Mouse (Mus musculus): Measurements from ENCODE around the gene Atf4. TPM values are rescaled to one million over a fixed set of nuclear protein-coding genes. Genes with fewer than 3 reads are reported as not detected.

The Atf4 gene
- polyA plus RNA-seq, 1 experiment from 2014 or later = 116 TPM

GRCm38 (mm10) chr15:80225208-80225607 is 29.8 kb upstream of the Atf4 start:
- Histone ChIP-seq H3K9ac (no peak overlapping the region), H3K9me3 (no peaks in the 10 kb centered on the region), H3K27ac (replicated peaks) (no peak overlapping the region), H3K36me3 (no peaks in the 10 kb centered on the region), H3K4me2 (no peak overlapping the region), H3K27me3 (no peaks in the 10 kb centered on the region), H3K4me3 (no peak overlapping the region), H3K4me1 (replicated peaks) (no peaks in the 10 kb centered on the region)
- ATAC-seq (ENCODE audit: low FRiP score, low read depth) = no peak
- whole genome bisulfite sequencing = 28% methylated on average over 9 of the region's 9 CpGs

GRCm38 (mm10) chr15:80225796-80226195 is 29.2 kb upstream of the Atf4 start:
- H3K27me3 ChIP-seq = no peaks in the 10 kb centered on the region
- H3K4me1 ChIP-seq (replicated peaks) = no peaks in the 10 kb centered on the region
- no peak overlapping the region for H3K27ac ChIP-seq (replicated peaks)
- no peak overlapping the region for H3K4me2 ChIP-seq
- WGBS = 45% methylated on average over 2 of the region's 2 CpGs
- no peak overlapping the region for H3K4me3 ChIP-seq
- ATAC-seq (ENCODE audit: low FRiP score, low read depth) = no peak
- no peaks in the 10 kb centered on the region for H3K36me3 ChIP-seq
- no peak overlapping the region for H3K9ac ChIP-seq
- no peaks in the 10 kb centered on the region for H3K9me3 ChIP-seq

- no peak overlapping the region for H3K27ac ChIP-seq (replicated peaks)
- no peak overlapping the region for H3K9ac ChIP-seq
- H3K9me3 ChIP-seq = no peaks in the 10 kb centered on the region
- peaks cover 2% of the 10 kb centered on the region for H3K4me1 ChIP-seq (replicated peaks)
- no peak overlapping the region for H3K4me3 ChIP-seq
- ATAC-seq (ENCODE audit: low FRiP score, low read depth) = no peak
- no peaks in the 10 kb centered on the region for H3K27me3 ChIP-seq
- H3K36me3 ChIP-seq = no peaks in the 10 kb centered on the region
- no peak overlapping the region for H3K4me2 ChIP-seq
- WGBS = 53% methylated on average over 17 of the region's 17 CpGs
These were observed 26.7 kb upstream of the Atf4 start for GRCm38 (mm10) chr15:80228071-80228800.

GRCm38 (mm10) chr15:80232331-80232730 is 22.7 kb upstream of the Atf4 start:
- no peak overlapping the region for H3K4me3 ChIP-seq
- 33% methylated on average over 2 of the region's 2 CpGs for WGBS
- no peak for ATAC-seq (ENCODE audit: low FRiP score, low read depth)

GRCm38 (mm10) chr15:80233053-80233452 is 21.9 kb upstream of the Atf4 start:
- Histone ChIP-seq H3K27me3 (no peaks in the 10 kb centered on the region), H3K9ac (peak overlapping the region; percentile 35; the same call in 1 of the 2 replicates), H3K9me3 (no peaks in the 10 kb centered on the region), H3K4me1 (replicated peaks) (peaks cover 16% of the 10 kb centered on the region), H3K27ac (replicated peaks) (peak overlapping the region; percentile 81), H3K4me2 (peak overlapping the region; percentile 84), H3K4me3 (no peak overlapping the region; the same call in 1 of the 2 replicates), H3K36me3 (peaks cover 15% of the 10 kb centered on the region)
- WGBS = 63% methylated on average over 4 of the region's 4 CpGs
- ATAC-seq (ENCODE audit: low FRiP score, low read depth) = no peak

More at GRCm38 (mm10) chr15:80232331-80232730, 22.7 kb upstream of the Atf4 start:
- H3K27ac ChIP-seq (replicated peaks) = no peak overlapping the region
- no peak overlapping the region for H3K4me2 ChIP-seq
- H3K9me3 ChIP-seq = no peaks in the 10 kb centered on the region
- peaks cover 11% of the 10 kb centered on the region for H3K36me3 ChIP-seq
- H3K27me3 ChIP-seq = no peaks in the 10 kb centered on the region
- no peak overlapping the region for H3K9ac ChIP-seq
- H3K4me1 ChIP-seq (replicated peaks) = peaks cover 16% of the 10 kb centered on the region

- H3K9me3 ChIP-seq = no peaks in the 10 kb centered on the region
- H3K4me3 ChIP-seq = peak within 1 kb of the TSS; percentile 73
- peaks cover 24% of the 10 kb centered on the region for H3K36me3 ChIP-seq
- peak; percentile 97 for ATAC-seq (ENCODE audit: low FRiP score, low read depth)
- H3K27ac ChIP-seq (replicated peaks) = peak within 1 kb of the TSS; percentile 81
- H3K27me3 ChIP-seq = no peaks in the 10 kb centered on the region
- H3K4me1 ChIP-seq (replicated peaks) = peaks cover 16% of the 10 kb centered on the region
- WGBS = 0% methylated on average over 64 of the region's 67 CpGs
- peak within 1 kb of the TSS; percentile 84 for H3K4me2 ChIP-seq
- H3K9ac ChIP-seq = peak within 1 kb of the TSS; percentile 81
These were observed 21.1 kb upstream of the Atf4 start, which contains the start of gene Mief1 for GRCm38 (mm10) chr15:80233733-80234509. TSS of gene Mief1 (plus strand) at chr15:80234018.

- peaks cover 28% of the 10 kb centered on the region for H3K36me3 ChIP-seq
- H3K4me1 ChIP-seq (replicated peaks) = peaks cover 16% of the 10 kb centered on the region
- peak within 1 kb of the TSS; percentile 84 for H3K4me2 ChIP-seq
- no peaks in the 10 kb centered on the region for H3K27me3 ChIP-seq
- no peak within 1 kb of the TSS for H3K27ac ChIP-seq (replicated peaks)
- 97% methylated on average over 9 of the region's 9 CpGs for WGBS
- no peak for ATAC-seq (ENCODE audit: low FRiP score, low read depth)
- no peaks in the 10 kb centered on the region for H3K9me3 ChIP-seq
- peak within 1 kb of the TSS; percentile 81 for H3K9ac ChIP-seq
- peak within 1 kb of the TSS; percentile 73 for H3K4me3 ChIP-seq
These were observed 19.4 kb upstream of the Atf4 start, which contains the start of gene AC140267.1 for GRCm38 (mm10) chr15:80235535-80235934. TSS of gene AC140267.1 (plus strand) at chr15:80235835.

- no peaks in the 10 kb centered on the region for H3K9me3 ChIP-seq
- H3K27me3 ChIP-seq = no peaks in the 10 kb centered on the region
- WGBS = 99% methylated on average over 12 of the region's 12 CpGs
- H3K4me3 ChIP-seq = no peak overlapping the region
- H3K36me3 ChIP-seq = peaks cover 63% of the 10 kb centered on the region
- no peak overlapping the region for H3K9ac ChIP-seq
- no peak overlapping the region for H3K27ac ChIP-seq (replicated peaks)
- H3K4me2 ChIP-seq = no peak overlapping the region
- H3K4me1 ChIP-seq (replicated peaks) = no peaks in the 10 kb centered on the region
- ATAC-seq (ENCODE audit: low FRiP score, low read depth) = no peak
These were observed 6.8 kb upstream of the Atf4 start for GRCm38 (mm10) chr15:80248135-80248534.

GRCm38 (mm10) chr15:80248596-80248995 is 6.4 kb upstream of the Atf4 start:
- WGBS = 100% methylated on average over 1 of the region's 1 CpGs
- no peak overlapping the region for H3K9ac ChIP-seq
- no peaks in the 10 kb centered on the region for H3K27me3 ChIP-seq
- H3K4me2 ChIP-seq = no peak overlapping the region
- peaks cover 2% of the 10 kb centered on the region for H3K4me1 ChIP-seq (replicated peaks)
- H3K4me3 ChIP-seq = no peak overlapping the region
- H3K9me3 ChIP-seq = no peaks in the 10 kb centered on the region
- H3K27ac ChIP-seq (replicated peaks) = no peak overlapping the region
- peaks cover 60% of the 10 kb centered on the region for H3K36me3 ChIP-seq
- no peak for ATAC-seq (ENCODE audit: low FRiP score, low read depth)

GRCm38 (mm10) chr15:80249672-80250071 is 5.3 kb upstream of the Atf4 start:
- Histone ChIP-seq H3K9me3 (no peaks in the 10 kb centered on the region), H3K4me3 (no peak overlapping the region), H3K4me1 (replicated peaks) (peaks cover 13% of the 10 kb centered on the region), H3K27ac (replicated peaks) (no peak overlapping the region), H3K27me3 (no peaks in the 10 kb centered on the region), H3K9ac (no peak overlapping the region), H3K4me2 (no peak overlapping the region), H3K36me3 (peaks cover 55% of the 10 kb centered on the region)
- no peak for ATAC-seq (ENCODE audit: low FRiP score, low read depth)
- WGBS = 97% methylated on average over 10 of the region's 10 CpGs

GRCm38 (mm10) chr15:80250586-80250985 is 4.4 kb upstream of the Atf4 start:
- Histone ChIP-seq H3K4me2 (no peak overlapping the region), H3K36me3 (peaks cover 53% of the 10 kb centered on the region), H3K4me1 (replicated peaks) (peaks cover 13% of the 10 kb centered on the region), H3K27ac (replicated peaks) (no peak overlapping the region), H3K27me3 (no peaks in the 10 kb centered on the region), H3K9me3 (no peaks in the 10 kb centered on the region), H3K4me3 (no peak overlapping the region), H3K9ac (no peak overlapping the region)
- 97% methylated on average over 6 of the region's 6 CpGs for WGBS
- ATAC-seq (ENCODE audit: low FRiP score, low read depth) = no peak

- 42% methylated on average over 2 of the region's 2 CpGs for WGBS
- no peaks in the 10 kb centered on the region for H3K9me3 ChIP-seq
- H3K9ac ChIP-seq = no peak overlapping the region
- H3K27ac ChIP-seq (replicated peaks) = peak overlapping the region; percentile 99
- no peak overlapping the region for H3K4me2 ChIP-seq
- H3K27me3 ChIP-seq = no peaks in the 10 kb centered on the region
- peaks cover 52% of the 10 kb centered on the region for H3K36me3 ChIP-seq
- ATAC-seq (ENCODE audit: low FRiP score, low read depth) = no peak
- H3K4me1 ChIP-seq (replicated peaks) = peaks cover 36% of the 10 kb centered on the region
- no peak overlapping the region for H3K4me3 ChIP-seq
These were observed 1.5 kb upstream of the Atf4 start for GRCm38 (mm10) chr15:80253530-80253929.

Data from hindbrain, embryonic 15.5 days (tissue).